Mouse (Mus musculus) E14TG2a.4 (cell line): ENCODE measurements around the gene Nr6a1.

Experiments
- H3K27me3 ChIP-seq: 2 replicates; pipeline ENCODE4 v1.6.1; 2014; ENCODE audit warnings: low read length, control low read depth; ENCODE audit not compliant: insufficient read depth
- H3K36me3 ChIP-seq: 2 replicates; pipeline ENCODE4 v1.6.1; 2014; ENCODE audit warnings: low read length, control low read depth; ENCODE audit not compliant: insufficient read depth
- H3K4me1 ChIP-seq: replicated peaks from 2 replicates; pipeline ENCODE4 v1.6.1; 2014; ENCODE audit warnings: low read depth, low read length, control low read depth
- H3K4me3 ChIP-seq: replicated peaks from 2 replicates; pipeline ENCODE4 v1.5.1; 2014; ENCODE audit warnings: mild to moderate bottlenecking, low read length
- H3K9me3 ChIP-seq: 2 replicates; pipeline ENCODE4 v1.6.1; 2014; ENCODE audit warnings: low read length, control low read depth
- CTCF ChIP-seq: conservative IDR thresholded peaks from 2 replicates; pipeline ENCODE4 v1.5.1; 2014; ENCODE audit warnings: low read length
- NANOG ChIP-seq: IDR thresholded peaks from 2 replicates; pipeline ENCODE4 v1.6.1; 2014; ENCODE audit warnings: borderline replicate concordance, low read length, mixed read lengths
- POU5F1 ChIP-seq: IDR thresholded peaks from 2 replicates; pipeline ENCODE4 v1.6.1; 2014; ENCODE audit warnings: low read length, borderline replicate concordance

Nr6a1 gene

DNA sequence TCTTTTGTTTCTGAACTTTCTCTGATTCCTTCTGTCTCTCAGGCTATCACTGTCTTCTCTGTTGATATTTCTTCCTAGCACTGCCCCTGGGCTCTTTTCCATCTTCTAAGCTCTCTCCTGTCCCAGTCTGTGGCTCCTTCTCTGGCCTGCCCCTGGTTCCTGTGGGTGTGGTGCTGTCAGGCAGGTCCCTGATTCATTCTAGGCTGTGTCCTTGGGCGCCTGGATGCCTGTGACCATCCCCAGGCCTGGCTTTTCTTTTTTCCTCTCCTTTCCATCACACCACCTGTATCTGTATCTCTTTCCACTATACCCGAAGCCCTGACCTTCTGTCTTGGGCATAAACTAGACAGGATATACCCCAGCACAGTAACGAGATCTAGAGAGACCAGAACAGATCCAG lies 241.7 kb downstream of the Nr6a1 start:
- peaks cover 52% of the 10 kb centered on the region for H3K27me3 ChIP-seq
- TF ChIP-seq NANOG: no peak
- no peak for TF ChIP-seq POU5F1
- TF ChIP-seq CTCF: no peak
- no peak overlapping the region for H3K4me3 ChIP-seq
- peaks cover 6% of the 10 kb centered on the region; the same call in 1 of the 2 replicates for H3K36me3 ChIP-seq
- H3K9me3 ChIP-seq: no peaks in the 10 kb centered on the region
- H3K4me1 ChIP-seq: peaks cover 52% of the 10 kb centered on the region

DNA sequence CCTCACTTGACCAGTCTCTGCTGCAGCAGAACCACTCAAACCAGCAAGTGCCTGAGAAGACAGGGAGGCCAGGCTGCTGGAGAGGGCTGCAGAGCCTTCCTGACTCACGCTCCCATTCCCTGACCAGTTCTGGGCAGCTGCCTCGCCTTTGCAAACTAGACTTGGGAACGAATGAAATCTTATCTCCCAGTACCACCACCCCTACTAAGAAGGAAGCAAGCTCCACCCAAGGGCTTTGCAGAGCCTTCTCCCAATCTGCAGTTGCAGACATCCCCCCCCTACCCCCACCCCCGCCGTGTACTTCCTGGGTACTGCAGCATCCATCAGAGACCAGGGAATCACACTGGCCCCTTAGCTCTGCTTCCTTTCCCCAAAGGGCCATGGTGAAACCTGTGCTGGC lies 244.4 kb downstream of the Nr6a1 start:
- TF ChIP-seq CTCF (no peak), POU5F1 (no peak), NANOG (no peak)
- Histone ChIP-seq H3K4me3 (no peak overlapping the region), H3K27me3 (peaks cover 35% of the 10 kb centered on the region), H3K4me1 (peaks cover 35% of the 10 kb centered on the region), H3K36me3 (peaks cover 17% of the 10 kb centered on the region; the same call in 1 of the 2 replicates), H3K9me3 (no peaks in the 10 kb centered on the region)

DNA sequence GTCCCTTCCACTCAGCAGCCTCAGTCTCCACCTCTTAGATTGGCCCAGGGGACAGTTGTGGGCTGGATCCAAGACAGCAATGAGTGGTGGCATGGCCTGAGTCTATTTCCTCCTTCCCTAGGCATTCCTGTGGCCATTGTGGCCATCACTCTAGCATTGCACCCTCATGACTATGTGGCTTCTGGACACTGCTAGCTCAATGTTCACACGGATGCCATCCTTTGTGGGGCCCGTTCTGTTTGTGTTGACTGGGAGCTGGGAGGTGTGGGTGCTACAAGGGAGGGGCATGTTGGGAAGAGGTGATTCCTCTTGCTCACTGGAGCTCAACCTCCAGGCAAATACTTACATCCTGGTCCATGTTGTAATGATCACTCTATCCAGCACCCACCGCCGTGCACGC lies 245.3 kb downstream of the Nr6a1 start:
- H3K27me3 ChIP-seq: peaks cover 26% of the 10 kb centered on the region
- H3K9me3 ChIP-seq: no peaks in the 10 kb centered on the region
- H3K4me1 ChIP-seq: peaks cover 31% of the 10 kb centered on the region
- no peak overlapping the region for H3K4me3 ChIP-seq
- H3K36me3 ChIP-seq: peaks cover 17% of the 10 kb centered on the region; the same call in 1 of the 2 replicates
- TF ChIP-seq CTCF: no peak
- TF ChIP-seq POU5F1: no peak
- no peak for TF ChIP-seq NANOG

DNA sequence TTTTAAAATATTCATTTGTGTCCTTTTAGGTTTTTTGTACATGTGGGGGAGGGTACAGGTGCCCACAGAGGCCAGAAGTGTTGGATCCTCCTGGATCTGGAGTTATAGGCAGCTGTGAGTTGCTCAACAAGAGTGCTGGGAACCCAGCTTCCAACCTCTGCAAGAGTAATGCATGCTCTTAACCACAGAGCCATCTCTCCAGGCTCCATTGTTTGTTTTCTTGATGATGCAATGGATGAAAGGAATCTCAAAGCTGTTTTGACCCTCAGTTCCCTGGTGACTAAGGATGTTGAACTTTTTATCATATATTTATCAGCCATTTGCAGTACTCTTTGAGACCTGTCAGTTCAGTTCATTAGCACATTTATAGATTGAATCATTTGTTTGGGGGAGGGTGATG lies 248.5 kb downstream of the Nr6a1 start:
- no peak for TF ChIP-seq POU5F1
- TF ChIP-seq NANOG: no peak
- TF ChIP-seq CTCF: no peak
- peaks cover 25% of the 10 kb centered on the region for H3K4me1 ChIP-seq
- no peak overlapping the region for H3K4me3 ChIP-seq
- H3K9me3 ChIP-seq: no peaks in the 10 kb centered on the region
- H3K27me3 ChIP-seq: peaks cover 16% of the 10 kb centered on the region
- peaks cover 17% of the 10 kb centered on the region; the same call in 1 of the 2 replicates for H3K36me3 ChIP-seq

DNA sequence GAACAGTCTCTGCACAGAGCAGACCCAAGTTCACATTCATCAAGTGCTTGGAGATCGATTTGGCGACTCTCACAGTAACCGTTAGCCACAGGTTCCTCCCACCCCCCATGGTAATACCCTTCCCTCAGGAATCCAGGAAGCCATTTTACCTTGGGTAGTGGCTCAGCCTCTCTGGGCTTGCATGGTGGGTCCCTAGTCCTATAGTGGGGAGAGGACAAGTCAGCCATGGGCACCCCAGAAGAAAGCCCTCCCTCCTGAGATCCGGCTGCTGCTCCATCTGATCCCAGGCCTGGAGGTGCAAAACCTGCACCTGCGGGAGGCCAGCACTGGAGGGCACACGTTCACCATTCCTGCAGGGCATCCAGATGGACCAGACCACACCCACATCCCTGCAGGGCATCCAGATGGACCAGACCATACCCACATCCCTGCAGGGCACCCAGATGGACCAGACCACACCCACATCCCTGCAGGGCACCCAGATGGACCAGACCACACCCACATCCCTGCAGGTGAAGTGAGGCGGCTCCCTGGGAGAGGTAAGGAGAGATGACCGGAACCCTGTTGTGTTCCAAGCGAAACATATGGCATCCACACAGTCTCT lies 252.0 kb downstream of the Nr6a1 start:
- TF ChIP-seq CTCF (no peak), NANOG (no peak), POU5F1 (no peak)
- peaks cover 19% of the 10 kb centered on the region; the same call in 1 of the 2 replicates for H3K36me3 ChIP-seq
- H3K4me3 ChIP-seq: no peak overlapping the region
- H3K9me3 ChIP-seq: no peaks in the 10 kb centered on the region
- peaks cover 19% of the 10 kb centered on the region for H3K27me3 ChIP-seq
- peaks cover 46% of the 10 kb centered on the region for H3K4me1 ChIP-seq
